ENCODE assay signal across 20 mouse cellular contexts in the genomic region with DNA sequence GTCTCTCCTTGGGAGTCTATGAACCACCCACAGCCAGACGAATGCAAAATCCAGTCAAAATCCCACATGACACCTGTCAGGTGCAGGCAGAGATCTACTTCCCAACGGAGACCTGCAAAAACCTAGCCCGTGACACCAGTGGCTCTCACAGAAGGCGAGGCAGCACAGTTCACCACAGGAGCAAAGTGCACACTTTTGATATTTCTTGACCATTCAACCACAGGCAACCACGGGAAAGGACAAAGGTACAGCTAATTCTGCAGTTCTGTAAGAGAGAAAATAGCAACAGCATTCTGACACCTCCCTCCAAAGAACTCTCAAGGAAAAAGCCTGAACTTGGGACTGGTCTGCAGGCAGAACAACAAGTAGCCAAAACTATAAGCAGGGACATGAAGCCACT. TPM values are rescaled to one million over a fixed set of nuclear protein-coding genes. Genes with fewer than 3 reads are reported as not detected.
DNase-seq lines count a peak whose midpoint lies in the region; ATAC-seq and TF ChIP-seq lines count a peak whose summit lies in the region.
"Had no signal": no experiment of that assay in that cellular context is flagged by ENCODE, and none has a peak within 500 bp of the region (broad histone marks: within the 10 kb centered on the region; RNA-seq: fewer than 3 reads in every experiment).

No protein-coding gene starts in this region.

- H3K9me3 ChIP-seq in kidney, embryonic 14.5 days (ENCODE audit: control insufficient read depth, low read length) = no peaks in the 10 kb centered on the region
- H3K9me3 ChIP-seq in intestine, postnatal 0 days (ENCODE audit: control insufficient read depth) = no peaks in the 10 kb centered on the region
- no peaks in the 10 kb centered on the region for H3K9me3 ChIP-seq in forebrain, embryonic 11.5 days (ENCODE audit: control insufficient read depth, low read length)
- H3K9me3 ChIP-seq: heart, embryonic 10.5 days; neural tube, embryonic 13.5 days had no signal

- peak; percentile 49 for DNase-seq in kidney, adult 18-20 months
- DNase-seq in kidney, postnatal 25 days = peak; percentile 65 to 85
- no peak for DNase-seq in urinary bladder, postnatal 36 days (ENCODE audit: low spot score in 2 of 2)
- DNase-seq in forebrain, embryonic 11.5 days (ENCODE audit: low spot score) = no peak
- DNase-seq in Muller cell, postnatal 12 days (ENCODE audit: inconsistent ontology term) = no peak
- DNase-seq: adrenal gland, adult 2 months; cerebellum, postnatal 36 days; gastrocnemius, postnatal 10 days; heart, postnatal 10 days; lung, embryonic 14.5 days; lung, postnatal 4 days; right cerebral cortex, postnatal 14 days; thymus, postnatal 4 days had no signal

- H3K27ac ChIP-seq in kidney, embryonic 14.5 days (ENCODE audit: low read depth, low read length) = no peak overlapping the region
- peak overlapping the region; percentile 95 for H3K27ac ChIP-seq in intestine, postnatal 0 days (ENCODE audit: low read depth, low read length)
- H3K27ac ChIP-seq in small intestine, adult 2 months (ENCODE audit: insufficient read depth, low read depth, low read length) = peak overlapping the region; percentile 92
- no peak overlapping the region for H3K27ac ChIP-seq in forebrain, embryonic 11.5 days (ENCODE audit: low read depth, low read length)
- H3K27ac ChIP-seq: hindbrain, embryonic 14.5 days; neural tube, embryonic 13.5 days had no signal

- H3K4me3 ChIP-seq in kidney, embryonic 14.5 days (ENCODE audit: low read length) = no peak overlapping the region
- peak overlapping the region; percentile 68; the same call in 1 of the 2 replicates for H3K4me3 ChIP-seq in intestine, postnatal 0 days (ENCODE audit: low read depth, low read length)
- H3K4me3 ChIP-seq in small intestine, adult 2 months (ENCODE audit: low read depth, low read length) = peak overlapping the region; percentile 35
- no peak overlapping the region for H3K4me3 ChIP-seq in forebrain, embryonic 11.5 days (ENCODE audit: low read depth, low read length)

- ATAC-seq in kidney, embryonic 14.5 days (ENCODE audit: low FRiP score, low TSS enrichment) = no peak
- no peak for ATAC-seq in intestine, postnatal 0 days
- ATAC-seq in forebrain, embryonic 11.5 days (replicated peaks; ENCODE audit: low FRiP score) = no peak

- no peak overlapping the region for H3K9ac ChIP-seq in kidney, embryonic 14.5 days (ENCODE audit: low read depth, low read length)
- H3K9ac ChIP-seq in intestine, postnatal 0 days (ENCODE audit: low read depth, low read length) = no peak overlapping the region
- H3K9ac ChIP-seq in forebrain, embryonic 11.5 days (ENCODE audit: low read length) = no peak overlapping the region

- H3K4me2 ChIP-seq in kidney, embryonic 14.5 days (replicated peaks; ENCODE audit: low read depth, low read length) = no peak overlapping the region
- H3K4me2 ChIP-seq in intestine, postnatal 0 days (replicated peaks; ENCODE audit: low read depth) = peak overlapping the region; percentile 87
- H3K4me2 ChIP-seq in forebrain, embryonic 11.5 days (ENCODE audit: low read depth, low read length, severe bottlenecking) = no peak overlapping the region

- WGBS in kidney, embryonic 14.5 days = 88% methylated on average over 5 of the region's 5 CpGs
- 44% methylated on average over 5 of the region's 5 CpGs for WGBS in intestine, postnatal 0 days
- WGBS in small intestine, adult 2 months = 28% methylated on average over 5 of the region's 5 CpGs
- 81% methylated on average over 5 of the region's 5 CpGs for WGBS in forebrain, embryonic 11.5 days

- H3K4me1 ChIP-seq in kidney, embryonic 14.5 days (ENCODE audit: control insufficient read depth, insufficient read depth, low read length) = no peaks in the 10 kb centered on the region
- 0 out of 2 replicates have a peak, but pooled peaks cover 4% of the 10 kb centered on the region for H3K4me1 ChIP-seq in intestine, postnatal 0 days (replicated peaks; ENCODE audit: control insufficient read depth, insufficient read depth, low read length)
- peaks cover 11% of the 10 kb centered on the region; the same call in 1 of the 2 replicates for H3K4me1 ChIP-seq in small intestine, adult 2 months (ENCODE audit: control insufficient read depth, insufficient read depth, insufficient read length, low read length)
- 0 out of 2 replicates have a peak, but pooled peaks cover 2% of the 10 kb centered on the region for H3K4me1 ChIP-seq in forebrain, embryonic 11.5 days (replicated peaks; ENCODE audit: control insufficient read depth, insufficient read depth, low read length)

- TF ChIP-seq CTCF in intestine, postnatal 0 days (IDR thresholded peaks at IDR 0.05; ENCODE audit: low read depth) = no peak
- TF ChIP-seq CTCF in small intestine, adult 2 months (IDR thresholded peaks at IDR 0.05; ENCODE audit: extremely low read depth, insufficient read length, insufficient replicate concordance, low read depth, low read length) = no peak

- TF ChIP-seq POLR2A in small intestine, adult 2 months (IDR thresholded peaks at IDR 0.05; ENCODE audit: low read depth, low read length) = no peak

- H3K27me3 ChIP-seq in kidney, embryonic 14.5 days (ENCODE audit: control insufficient read depth, insufficient read depth, low read length) = no peaks in the 10 kb centered on the region
- no peaks in the 10 kb centered on the region for H3K27me3 ChIP-seq in intestine, postnatal 0 days (replicated peaks; ENCODE audit: control insufficient read depth, insufficient read depth, low read length)
- H3K27me3 ChIP-seq in small intestine, adult 2 months (ENCODE audit: control insufficient read depth, insufficient read depth, low read length) = no peaks in the 10 kb centered on the region
- H3K27me3 ChIP-seq in forebrain, embryonic 11.5 days (ENCODE audit: control insufficient read depth, insufficient read depth, low read length) = peaks cover 4% of the 10 kb centered on the region
- H3K27me3 ChIP-seq: CH12.LX had no signal

- H3K36me3 ChIP-seq in kidney, embryonic 14.5 days (ENCODE audit: control insufficient read depth, insufficient read depth, low read length) = no peaks in the 10 kb centered on the region
- H3K36me3 ChIP-seq in intestine, postnatal 0 days (ENCODE audit: control insufficient read depth, insufficient read depth) = no peaks in the 10 kb centered on the region
- H3K36me3 ChIP-seq in small intestine, adult 2 months (ENCODE audit: control insufficient read depth, insufficient read depth, low read length) = no peaks in the 10 kb centered on the region
- no peaks in the 10 kb centered on the region for H3K36me3 ChIP-seq in forebrain, embryonic 11.5 days (ENCODE audit: control insufficient read depth, insufficient read depth, low read length)
- H3K36me3 ChIP-seq: heart, embryonic 10.5 days; neural tube, embryonic 13.5 days had no signal

RNA-seq across cellular contexts. Expression of gene Cryl1, which starts 1.1 kb away (rescaled TPM):
- polyA plus RNA-seq in kidney, embryonic 14.5 days (2014; fragmentation: Nextera tagmentation; extraction: Ambion mirVana) = 14.3 and 17.6 TPM in 2 replicates
- polyA plus RNA-seq in intestine, postnatal 0 days (2015; fragmentation: Nextera tagmentation; extraction: Ambion mirVana) = 153 and 173 TPM in 2 replicates
- 124 and 167 TPM in 2 replicates for polyA plus RNA-seq in small intestine, adult 2 months (2012; rRNA removed)
- 7.4 and 8.2 TPM in 2 replicates for polyA plus RNA-seq in forebrain, embryonic 11.5 days (2014; fragmentation: Nextera tagmentation; extraction: Ambion mirVana)

RNA-seq across cellular contexts. Expression of gene Ift88, which starts 26.6 kb away (rescaled TPM):
- polyA plus RNA-seq in kidney, embryonic 14.5 days (2014; fragmentation: Nextera tagmentation; extraction: Ambion mirVana) = 16.2 and 22.5 TPM in 2 replicates
- polyA plus RNA-seq in intestine, postnatal 0 days (2015; fragmentation: Nextera tagmentation; extraction: Ambion mirVana) = 5.1 and 5.2 TPM in 2 replicates
- polyA plus RNA-seq in small intestine, adult 2 months (2012; rRNA removed) = 0.38 and 0.58 TPM in 2 replicates
- polyA plus RNA-seq in forebrain, embryonic 11.5 days (2014; fragmentation: Nextera tagmentation; extraction: Ambion mirVana) = 15.5 and 17.4 TPM in 2 replicates

Comparison
In these comparisons a context has a peak if more than half of its experiments do, and no peak if none do; other contexts are left out.
1. DNase-seq: peak in kidney, adult 18-20 months (single experiment) and kidney, postnatal 25 days (2 of 2); none in urinary bladder, postnatal 36 days (0 of 2), forebrain, embryonic 11.5 days (single experiment) and Muller cell, postnatal 12 days (single experiment).
2. H3K27ac ChIP-seq: peak in intestine, postnatal 0 days (single experiment) and small intestine, adult 2 months (single experiment); none in kidney, embryonic 14.5 days (single experiment) and forebrain, embryonic 11.5 days (single experiment).
3. H3K4me3 ChIP-seq: peak in intestine, postnatal 0 days (single experiment) and small intestine, adult 2 months (single experiment); none in kidney, embryonic 14.5 days (single experiment) and forebrain, embryonic 11.5 days (single experiment).